Mouse (Mus musculus) ES-E14 (cell line): ENCODE results near the gene Myl10.

Experiments used
- HCFC1 ChIP-seq: IDR thresholded peaks from 2 replicates; pipeline ENCODE4 v1.6.1; 2012; ENCODE audit warnings: low read length, inconsistent platforms, borderline replicate concordance; ENCODE audit not compliant: insufficient read depth
- ZNF384 ChIP-seq: IDR thresholded peaks from 2 replicates; pipeline ENCODE4 v1.6.1; 2012; ENCODE audit warnings: low read depth, low read length, inconsistent platforms

- TF ChIP-seq ZNF384 (no peak), HCFC1 (no peak)
These were observed 28.4 kb upstream of the Myl10 start for GRCm38 (mm10) chr5:136664497-136664896.
